Mouse (Mus musculus) kidney, embryonic 15.5 days (tissue): ENCODE data around the gene Fam199x. TPM values are rescaled to one million over a fixed set of nuclear protein-coding genes. Genes with fewer than 3 reads are reported as not detected.

Source experiments
- ATAC-seq: fragments of 200-750 bp; cut with Nextera tagmentation; replicated peaks from 2 replicates; pipeline ENCODE4 v1.8.0; 2017; ENCODE audit warnings: moderate TSS enrichment; ENCODE audit not compliant: low FRiP score
- H3K27ac ChIP-seq: fragments of 300-500 bp; sonication (generic); 2 replicates; pipeline ENCODE4 v1.5.1; 2015; ENCODE audit warnings: mild to moderate bottlenecking, inconsistent platforms
- H3K27me3 ChIP-seq: fragments of 300-500 bp; sonication (generic); 2 replicates; pipeline ENCODE4 v1.6.1; 2015; ENCODE audit warnings: inconsistent platforms
- H3K36me3 ChIP-seq: fragments of 300-500 bp; sonication (generic); 2 replicates; pipeline ENCODE4 v1.6.1; 2015; ENCODE audit warnings: inconsistent platforms
- H3K4me1 ChIP-seq: fragments of 300-500 bp; sonication (generic); 2 replicates; pipeline ENCODE4 v1.6.1; 2015; ENCODE audit warnings: inconsistent platforms
- H3K4me2 ChIP-seq: fragments of 300-500 bp; sonication (generic); 2 replicates; pipeline ENCODE4 v1.6.1; 2015; ENCODE audit warnings: moderate library complexity, mild to moderate bottlenecking, inconsistent platforms
- H3K4me3 ChIP-seq: fragments of 300-500 bp; sonication (generic); replicated peaks from 2 replicates; pipeline ENCODE4 v1.5.1; 2015; ENCODE audit warnings: mild to moderate bottlenecking, inconsistent platforms
- H3K9ac ChIP-seq: fragments of 300-500 bp; sonication (generic); 2 replicates; pipeline ENCODE4 v1.6.1; 2015; ENCODE audit warnings: mild to moderate bottlenecking, inconsistent platforms
- H3K9me3 ChIP-seq: fragments of 300-500 bp; sonication (generic); replicated peaks from 2 replicates; pipeline ENCODE4 v1.6.1; 2016; ENCODE audit warnings: inconsistent platforms
- WGBS: fragments of 180-500 bp; shearing (Covaris S2); methylation state at CpG from one replicate; pipeline ENCODE4 v1.1.7; 2015; ENCODE audit warnings: mixed read lengths; 5-methylcytosine and 5-hydroxymethylcytosine counted together
- polyA plus RNA-seq: library from polyadenylated mRNA; unstranded; fragments of >200 nt; fragmentation: Nextera tagmentation; extraction: Ambion mirVana; gene quantifications from 2 replicates; pipeline ENCODE4 v1.2.1, GENCODE M21; 2015

The Fam199x gene
- polyA plus RNA-seq, 1 experiment from 2014 or later = 12.0 TPM

- no peak overlapping the region for H3K9ac ChIP-seq
- 86% methylated on average over 9 of the region's 9 CpGs for WGBS
- no peak overlapping the region for H3K4me2 ChIP-seq
- no peaks in the 10 kb centered on the region for H3K4me1 ChIP-seq
- no peaks in the 10 kb centered on the region for H3K36me3 ChIP-seq
- no peak overlapping the region for H3K27ac ChIP-seq
- no peak overlapping the region for H3K4me3 ChIP-seq
- H3K27me3 ChIP-seq = no peaks in the 10 kb centered on the region
- no peaks in the 10 kb centered on the region for H3K9me3 ChIP-seq
- no peak for ATAC-seq
These were observed 13.8 kb downstream of the Fam199x start for GRCm38 (mm10) chrX:137063202-137063601.

GRCm38 (mm10) chrX:137104531-137104930, 55.1 kb downstream of the Fam199x start:
- no peaks in the 10 kb centered on the region for H3K36me3 ChIP-seq
- no peak overlapping the region for H3K9ac ChIP-seq
- no peak overlapping the region for H3K27ac ChIP-seq
- no peaks in the 10 kb centered on the region for H3K4me1 ChIP-seq
- H3K27me3 ChIP-seq = peaks cover 67% of the 10 kb centered on the region
- H3K9me3 ChIP-seq = no peaks in the 10 kb centered on the region
- no peak overlapping the region for H3K4me3 ChIP-seq
- 18% methylated on average over 25 of the region's 25 CpGs for WGBS
- ATAC-seq = no peak
- no peak overlapping the region for H3K4me2 ChIP-seq

DNA sequence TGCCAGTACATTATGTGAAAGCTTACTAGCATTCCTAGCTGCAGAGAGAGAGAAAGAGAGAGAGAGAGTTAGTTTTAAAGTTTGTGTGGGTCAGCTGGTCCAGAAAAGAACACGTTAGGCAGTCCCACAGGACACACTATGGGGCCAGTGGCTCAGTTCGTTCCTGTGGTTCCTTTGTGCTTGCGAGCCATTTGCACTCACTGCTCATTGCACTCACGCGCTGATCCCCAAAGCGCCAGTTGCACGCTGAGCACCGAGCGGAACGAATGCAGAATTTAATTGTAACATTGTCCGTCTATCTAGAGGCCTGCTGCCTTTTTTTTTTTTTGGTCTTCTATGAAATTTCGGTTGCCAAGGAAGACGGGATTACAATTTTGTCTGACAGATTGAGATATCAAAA, 57.1 kb downstream of the Fam199x start:
- Histone ChIP-seq H3K4me1 (no peaks in the 10 kb centered on the region), H3K27me3 (peaks cover 51% of the 10 kb centered on the region), H3K9me3 (no peaks in the 10 kb centered on the region), H3K9ac (no peak overlapping the region), H3K36me3 (no peaks in the 10 kb centered on the region), H3K4me3 (no peak overlapping the region), H3K27ac (no peak overlapping the region), H3K4me2 (no peak overlapping the region)
- WGBS = 20% methylated on average over 13 of the region's 13 CpGs
- no peak for ATAC-seq

DNA sequence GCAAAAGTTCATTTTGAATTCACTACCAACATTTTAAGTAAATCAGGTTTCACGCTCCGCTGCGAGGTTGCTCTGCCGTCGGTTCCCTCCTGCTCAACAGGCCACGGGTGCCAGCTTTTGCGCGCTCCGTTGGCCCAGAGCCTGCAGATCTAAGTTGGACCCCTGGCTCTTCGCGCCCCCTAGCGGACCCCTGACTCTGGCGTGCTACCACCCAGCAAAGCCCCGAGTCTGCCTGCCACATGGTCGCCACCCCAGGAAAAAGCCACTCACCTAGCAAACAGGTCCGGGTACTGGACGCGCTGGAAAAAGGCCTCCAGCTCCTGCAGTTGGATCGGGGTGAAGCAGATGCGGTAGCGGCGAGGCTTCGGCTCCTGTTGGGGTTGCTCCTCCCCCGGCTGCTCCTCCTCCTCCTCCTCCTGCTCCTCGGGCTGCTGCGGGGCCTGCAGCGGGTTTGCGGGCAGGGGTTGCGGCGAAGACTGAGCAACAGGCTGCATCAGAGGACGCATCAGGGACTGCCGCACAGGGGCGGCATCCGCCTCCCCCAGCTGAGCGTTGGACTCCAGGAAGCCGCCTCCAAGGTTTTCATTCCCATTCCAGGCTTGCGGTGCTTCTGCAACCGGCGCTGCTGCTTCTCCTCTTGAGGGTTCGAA, 68.8 kb downstream of the Fam199x start:
- no peaks in the 10 kb centered on the region for H3K36me3 ChIP-seq
- peak; percentile 88 for ATAC-seq
- no peak overlapping the region for H3K9ac ChIP-seq
- H3K4me1 ChIP-seq = 0 out of 2 replicates have a peak, but pooled peaks cover 3% of the 10 kb centered on the region
- 19% methylated on average over 40 of the region's 40 CpGs for WGBS
- H3K9me3 ChIP-seq = no peaks in the 10 kb centered on the region
- peak overlapping the region; percentile 23 for H3K4me3 ChIP-seq
- H3K27ac ChIP-seq = no peak overlapping the region
- H3K4me2 ChIP-seq = peak overlapping the region; percentile 45
- peaks cover 87% of the 10 kb centered on the region for H3K27me3 ChIP-seq

DNA sequence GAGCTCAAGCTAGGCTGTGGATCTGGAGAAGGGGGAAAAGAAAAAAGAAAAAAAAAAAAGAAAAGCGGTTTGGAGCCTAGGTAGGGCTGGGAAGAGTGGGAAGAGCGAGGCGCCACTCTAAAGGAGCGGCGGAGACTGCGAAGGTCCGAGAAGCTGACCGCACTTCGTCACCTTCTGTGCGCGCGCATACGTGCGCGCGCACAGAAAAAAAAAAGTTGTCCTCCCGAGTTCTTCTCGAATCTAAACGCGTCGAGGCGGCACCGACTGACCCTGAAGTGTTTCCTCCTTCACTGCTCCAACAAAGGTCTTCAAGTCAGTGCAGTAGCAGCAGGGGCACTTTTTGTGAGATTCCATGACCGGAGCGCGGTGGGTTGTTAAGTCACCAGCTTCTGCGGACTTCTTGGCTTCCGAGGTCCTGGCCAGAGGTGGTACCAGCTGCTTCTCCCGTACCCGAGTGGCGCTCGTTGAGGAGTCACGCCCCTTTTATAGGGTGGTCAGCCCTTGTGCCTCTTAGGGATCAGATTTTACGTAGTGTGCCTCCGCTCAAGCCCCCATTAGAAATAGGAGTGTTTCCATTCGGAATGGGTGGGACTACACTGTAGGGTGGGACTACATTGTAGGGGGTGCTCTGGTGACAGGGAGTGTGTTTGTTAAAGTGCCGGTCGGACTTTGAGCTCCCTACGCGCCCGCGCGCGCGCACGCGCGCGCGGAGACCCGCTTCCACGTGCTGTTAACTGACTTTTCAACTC, 70.5 kb downstream of the Fam199x start:
- 0 out of 2 replicates have a peak, but pooled peaks cover 3% of the 10 kb centered on the region for H3K4me1 ChIP-seq
- H3K4me2 ChIP-seq = peak overlapping the region; percentile 45
- H3K27ac ChIP-seq = no peak overlapping the region
- 23% methylated on average over 52 of the region's 52 CpGs for WGBS
- peak; percentile 18; the same call in 1 of the 2 replicates for ATAC-seq
- H3K36me3 ChIP-seq = no peaks in the 10 kb centered on the region
- H3K27me3 ChIP-seq = peaks cover 88% of the 10 kb centered on the region
- no peak overlapping the region for H3K9ac ChIP-seq
- no peaks in the 10 kb centered on the region for H3K9me3 ChIP-seq
- H3K4me3 ChIP-seq = peak overlapping the region; percentile 27

- H3K27ac ChIP-seq = no peak within 1 kb of the TSS
- H3K36me3 ChIP-seq = no peaks in the 10 kb centered on the region
- no peak for ATAC-seq
- peak within 1 kb of the TSS; percentile 16 for H3K4me3 ChIP-seq
- WGBS = 27% methylated on average over 19 of the region's 21 CpGs
- H3K4me2 ChIP-seq = 0 out of 2 replicates have a peak within 1 kb of the TSS, but pooled peaks have one; percentile 14
- peaks cover 91% of the 10 kb centered on the region for H3K27me3 ChIP-seq
- H3K4me1 ChIP-seq = 0 out of 2 replicates have a peak, but pooled peaks cover 3% of the 10 kb centered on the region
- H3K9ac ChIP-seq = no peak within 1 kb of the TSS
- no peaks in the 10 kb centered on the region for H3K9me3 ChIP-seq
These were observed 72.3 kb downstream of the Fam199x start, which contains the start of gene Esx1 for GRCm38 (mm10) chrX:137121718-137122117. Gene Esx1 (minus strand): TSS chrX:137122083.

GRCm38 (mm10) chrX:137127542-137127941, 78.1 kb downstream of the Fam199x start:
- peaks cover 74% of the 10 kb centered on the region for H3K27me3 ChIP-seq
- H3K4me1 ChIP-seq = no peaks in the 10 kb centered on the region
- no peak for ATAC-seq
- H3K36me3 ChIP-seq = no peaks in the 10 kb centered on the region
- H3K9me3 ChIP-seq = no peaks in the 10 kb centered on the region
- no peak overlapping the region for H3K9ac ChIP-seq
- no peak overlapping the region for H3K4me3 ChIP-seq
- WGBS = 17% methylated on average over 17 of the region's 17 CpGs
- H3K27ac ChIP-seq = no peak overlapping the region
- H3K4me2 ChIP-seq = no peak overlapping the region

Other genes with a start within 250 kb of the Fam199x start
- gene Plp1, start 226.9 kb upstream of the Fam199x start, polyA plus RNA-seq = 3.4 and 4.7 TPM in 2 replicates
- gene Rab9b, start 180.8 kb upstream of the Fam199x start, polyA plus RNA-seq = 0.19 and 0.25 TPM in 2 replicates
- gene H2bfm, start 122.3 kb upstream of the Fam199x start, polyA plus RNA-seq = not detected in 2 replicates
- 37.5 and 45.9 TPM in 2 replicates for gene Tmsb15b2, start 74.1 kb upstream of the Fam199x start, polyA plus RNA-seq
- 1.8 and 2.4 TPM in 2 replicates for gene Tmsb15l, start 72.7 kb upstream of the Fam199x start, polyA plus RNA-seq
- 23.3 and 27.1 TPM in 2 replicates for gene Tmsb15b1, start 72.7 kb upstream of the Fam199x start, polyA plus RNA-seq
- gene Zcchc18, start 56.4 kb upstream of the Fam199x start, polyA plus RNA-seq = 23.4 and 27.9 TPM in 2 replicates
- gene Slc25a53, start 11.3 kb upstream of the Fam199x start, polyA plus RNA-seq = 8.6 and 10.6 TPM in 2 replicates
- not detected in 2 replicates for gene Esx1, start 72.5 kb downstream of the Fam199x start, polyA plus RNA-seq